Mouse (Mus musculus) adipocyte (in vitro differentiated cells): Measurements from ENCODE around the gene Cd80.

Experiments
- DNase-seq: peaks from one replicate; pipeline ENCODE4 v3.0.0-alpha.2; 2016; ENCODE audit warnings: low spot score

The Cd80 gene

DNA sequence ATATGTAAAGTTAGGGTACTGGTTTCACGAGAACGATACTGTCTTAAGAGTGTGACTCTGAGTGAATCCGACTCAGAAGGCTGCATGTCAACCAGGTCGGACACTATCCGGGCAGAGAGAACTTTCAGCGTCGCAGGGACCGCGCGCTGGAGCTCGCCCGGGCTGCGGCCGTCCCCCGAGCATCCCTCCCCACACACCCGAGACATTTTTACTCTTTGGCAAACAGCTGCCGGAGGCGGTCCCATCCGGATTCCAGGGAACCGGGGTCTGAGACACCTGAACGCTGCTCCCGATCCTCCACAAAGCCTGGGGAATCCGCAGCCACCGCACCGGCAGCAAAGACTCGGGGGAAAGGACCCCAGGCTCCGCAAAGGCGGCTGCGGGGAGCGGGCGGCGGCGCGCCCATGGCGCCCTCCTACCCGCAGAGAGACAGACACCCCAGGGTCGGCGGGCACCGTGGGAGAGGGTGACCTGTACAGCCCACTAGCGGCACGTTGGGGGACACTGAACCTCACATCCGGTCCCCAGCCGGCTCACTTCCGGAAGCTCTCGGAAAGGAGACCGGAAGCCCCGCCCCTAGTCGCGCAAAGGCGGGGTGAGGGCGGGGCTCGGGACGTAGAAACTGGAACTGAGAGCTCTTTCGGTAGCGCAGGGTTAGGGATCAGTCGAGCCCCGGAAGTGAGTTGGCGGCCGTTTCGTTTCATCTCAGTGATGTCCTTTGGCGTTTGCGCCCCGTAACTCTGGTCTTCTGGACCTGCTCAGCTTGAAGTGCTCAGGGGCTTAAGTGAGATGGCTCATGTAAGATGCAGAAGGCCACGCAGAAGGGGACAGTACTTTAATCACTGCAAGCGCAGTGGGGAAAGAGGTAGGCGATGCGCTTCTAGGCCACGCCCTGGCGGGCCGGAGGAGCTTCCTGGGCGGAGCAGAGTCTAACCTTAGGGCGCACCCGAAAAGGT is 67.0 kb downstream of the Cd80 start, which contains the start of gene Timmdc1:
TSS of gene Timmdc1 (minus strand) at position 535 of the 956 bp plus-strand sequence.
- peak; percentile 99 for DNase-seq

DNA sequence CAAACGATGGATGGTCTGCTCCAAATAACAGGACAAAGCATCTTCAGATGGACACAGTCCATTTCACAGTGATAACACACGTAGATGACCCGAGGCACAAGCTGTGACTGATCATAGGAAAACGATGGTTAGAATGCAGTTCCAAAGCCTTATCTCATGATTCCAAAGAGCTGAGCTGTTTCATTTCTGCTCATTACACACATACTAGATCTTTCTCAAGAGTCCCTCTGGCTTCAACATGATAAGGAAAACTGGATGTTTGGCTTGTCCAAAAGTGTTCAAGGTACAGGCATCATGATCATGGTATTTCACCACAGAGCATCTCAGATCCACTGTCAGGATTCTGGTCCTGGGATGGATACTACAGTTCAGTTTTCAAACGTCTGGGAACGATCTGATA is 70.9 kb downstream of the Cd80 start:
- no peak for DNase-seq

DNA sequence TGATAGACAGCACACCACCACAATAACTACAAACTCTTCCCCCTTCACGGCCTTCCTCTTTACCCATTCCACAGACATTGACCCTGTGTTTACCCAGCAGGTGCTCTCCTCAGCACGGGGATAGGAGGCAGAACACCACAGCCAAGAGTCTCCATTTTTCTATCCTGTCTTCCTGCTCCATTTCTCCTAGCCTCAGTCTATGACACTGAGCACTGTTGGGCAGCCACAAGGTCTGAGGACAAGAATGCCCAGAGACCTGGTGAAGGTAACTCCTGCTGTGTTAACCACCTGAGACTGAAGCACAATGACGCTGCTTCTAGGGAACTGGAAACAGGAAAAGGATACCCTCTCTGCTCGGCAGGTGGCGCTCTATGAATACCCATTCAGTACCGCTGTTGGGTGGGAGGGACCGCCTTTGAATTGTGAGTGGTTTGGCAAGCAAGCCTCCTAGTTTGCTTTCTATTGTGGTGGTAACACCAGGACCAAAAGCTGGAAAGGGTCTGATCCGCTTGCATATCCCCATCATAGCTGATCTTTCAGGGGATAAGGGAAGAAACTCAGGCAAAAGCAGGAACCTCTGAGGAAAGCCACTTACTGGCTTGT is 81.3 kb downstream of the Cd80 start:
- peak; percentile 63 for DNase-seq

- no peak for DNase-seq
Observed at GRCm38 (mm10) chr16:38538716-38539380, 83.5 kb downstream of the Cd80 start.
